Comparison of ENCODE assay signal across 28 mouse cellular contexts in genomic region chr13:24128731-24129130, GRCm38 (mm10).
"Had no signal": no experiment of that assay in that cellular context is flagged by ENCODE, and none has a peak within 500 bp of the region (broad histone marks: within the 10 kb centered on the region; RNA-seq: fewer than 3 reads in every experiment).

No protein-coding gene starts in this region.

- ATAC-seq: forebrain, embryonic 13.5 days; forebrain, embryonic 14.5 days; forebrain, embryonic 15.5 days; forebrain, embryonic 16.5 days; forebrain, postnatal 0 days had no signal

- H3K36me3 ChIP-seq: embryonic facial prominence, embryonic 10.5 days; embryonic facial prominence, embryonic 13.5 days; embryonic facial prominence, embryonic 15.5 days; forebrain, embryonic 10.5 days; forebrain, embryonic 12.5 days; forebrain, embryonic 15.5 days had no signal

- DNase-seq: cerebellum, adult 18-20 months; cerebellum, adult 2 months; cerebellum, adult 8-10 months; cerebellum, adult 9-10 months; cerebellum, adult 9-11 months; cerebellum, postnatal 10 days; cerebellum, postnatal 14 days; cerebellum, postnatal 25 days; cerebellum, postnatal 36 days; embryo, embryonic 11 days; forebrain, postnatal 0 days; gastrocnemius, adult 2 months; gastrocnemius, postnatal 10 days; gastrocnemius, postnatal 14 days; gastrocnemius, postnatal 25 days; gastrocnemius, postnatal 36 days; heart, adult 2 months had no signal

- H3K27me3 ChIP-seq: embryonic facial prominence, embryonic 12.5 days; embryonic facial prominence, embryonic 13.5 days; embryonic facial prominence, embryonic 15.5 days; forebrain, embryonic 12.5 days; forebrain, embryonic 13.5 days; forebrain, embryonic 15.5 days had no signal

- H3K4me1 ChIP-seq: embryonic facial prominence, embryonic 12.5 days; embryonic facial prominence, embryonic 15.5 days; forebrain, embryonic 10.5 days; forebrain, embryonic 12.5 days; forebrain, embryonic 13.5 days; forebrain, embryonic 15.5 days had no signal

- H3K9ac ChIP-seq: embryonic facial prominence, embryonic 12.5 days; embryonic facial prominence, embryonic 13.5 days; embryonic facial prominence, embryonic 15.5 days; forebrain, embryonic 12.5 days; forebrain, embryonic 13.5 days; forebrain, embryonic 15.5 days; forebrain, postnatal 0 days had no signal

- H3K4me3 ChIP-seq: embryonic facial prominence, embryonic 10.5 days; embryonic facial prominence, embryonic 12.5 days; embryonic facial prominence, embryonic 13.5 days; embryonic facial prominence, embryonic 15.5 days; erythroblast, embryonic 14.5 days; forebrain, embryonic 10.5 days; forebrain, embryonic 12.5 days; forebrain, embryonic 13.5 days; forebrain, embryonic 15.5 days; gastrocnemius, adult 2 months; heart, adult 2 months had no signal

- H3K9me3 ChIP-seq: embryonic facial prominence, embryonic 10.5 days; embryonic facial prominence, embryonic 12.5 days; embryonic facial prominence, embryonic 13.5 days; embryonic facial prominence, embryonic 15.5 days; forebrain, embryonic 10.5 days; forebrain, embryonic 12.5 days; forebrain, embryonic 13.5 days; forebrain, embryonic 15.5 days had no signal

- H3K27ac ChIP-seq: embryonic facial prominence, embryonic 10.5 days; embryonic facial prominence, embryonic 12.5 days; embryonic facial prominence, embryonic 13.5 days; embryonic facial prominence, embryonic 15.5 days; forebrain, embryonic 10.5 days; forebrain, embryonic 12.5 days; forebrain, embryonic 13.5 days; forebrain, embryonic 15.5 days; gastrocnemius, adult 2 months; heart, adult 2 months had no signal

- H3K4me2 ChIP-seq: embryonic facial prominence, embryonic 12.5 days; embryonic facial prominence, embryonic 13.5 days; embryonic facial prominence, embryonic 15.5 days; forebrain, embryonic 12.5 days; forebrain, embryonic 13.5 days; forebrain, embryonic 15.5 days had no signal
